Mouse (Mus musculus): ENCODE measurements around the gene Eif3f.

Gene Eif3f

GRCm38 (mm10) chr7:108933794-108934731, at the start of gene Eif3f:
Gene Eif3f (plus strand): TSS chr7:108934417.
- DNase-seq: peak; percentile 94

GRCm38 (mm10) chr7:108884906-108885305, 49.3 kb upstream of the Eif3f start, which contains the start of gene Olfr518:
Gene Olfr518 (minus strand): TSS chr7:108885006.
- no peak for DNase-seq

- no peak for DNase-seq
Observed at GRCm38 (mm10) chr7:108894320-108894719, 39.9 kb upstream of the Eif3f start, which contains the start of gene Olfr519. Gene Olfr519 (minus strand): TSS chr7:108894420.

- no peak for DNase-seq
Observed at GRCm38 (mm10) chr7:108903969-108904368, 30.2 kb upstream of the Eif3f start.

GRCm38 (mm10) chr7:108927043-108927442, 7.2 kb upstream of the Eif3f start:
- DNase-seq: no peak

GRCm38 (mm10) chr7:108928280-108929188, 5.7 kb upstream of the Eif3f start:
- no peak for DNase-seq

GRCm38 (mm10) chr7:108929726-108930393, 4.4 kb upstream of the Eif3f start, which contains the start of gene Nlrp10:
Gene Nlrp10 (minus strand): TSS chr7:108930178.
- no peak for DNase-seq

- no peak for DNase-seq
Observed at GRCm38 (mm10) chr7:108934836-108935235, 619 bp downstream of the Eif3f start.

GRCm38 (mm10) chr7:108935411-108935810, 1.2 kb downstream of the Eif3f start:
- no peak for DNase-seq

- no peak for DNase-seq
Observed at GRCm38 (mm10) chr7:108936591-108936990, 2.4 kb downstream of the Eif3f start.

GRCm38 (mm10) chr7:108941466-108941865, 7.2 kb downstream of the Eif3f start:
- no peak for DNase-seq

GRCm38 (mm10) chr7:108944002-108944401, 9.8 kb downstream of the Eif3f start:
- DNase-seq: peak; percentile 65

- no peak for DNase-seq
Observed at GRCm38 (mm10) chr7:108948611-108949010, 14.4 kb downstream of the Eif3f start.

GRCm38 (mm10) chr7:108949301-108949700, 15.1 kb downstream of the Eif3f start:
- DNase-seq: no peak

GRCm38 (mm10) chr7:108950312-108950761, 16.1 kb downstream of the Eif3f start, which contains the start of gene Tub:
Gene Tub (plus strand): TSS chr7:108950338.
- DNase-seq: peak; percentile 86

- peak; percentile 39 for DNase-seq
Observed at GRCm38 (mm10) chr7:108950762-108951331, 16.6 kb downstream of the Eif3f start.

GRCm38 (mm10) chr7:108952801-108953200, 18.6 kb downstream of the Eif3f start:
- DNase-seq: no peak

GRCm38 (mm10) chr7:108954185-108954584, 20.0 kb downstream of the Eif3f start:
- peak; percentile 62 for DNase-seq

- DNase-seq: no peak
Observed at GRCm38 (mm10) chr7:108957734-108958133, 23.5 kb downstream of the Eif3f start.

- DNase-seq: no peak
Observed at GRCm38 (mm10) chr7:108965968-108966367, 31.8 kb downstream of the Eif3f start.

GRCm38 (mm10) chr7:108966742-108967362, 32.6 kb downstream of the Eif3f start:
- DNase-seq: peak; percentile 72

All from embryo, embryonic 11 days (tissue).